Mouse (Mus musculus): ENCODE measurements around the gene Nabp2.

The Nabp2 gene

GRCm38 (mm10) chr10:128380565-128380964 lies 30.7 kb downstream of the Nabp2 start:
- DNase-seq, result peak; percentile 30 to 71

- DNase-seq, result no peak
Observed at GRCm38 (mm10) chr10:128379260-128379659, 32.0 kb downstream of the Nabp2 start.

GRCm38 (mm10) chr10:128378462-128378861 lies 32.8 kb downstream of the Nabp2 start:
- no peak for DNase-seq

- no peak for DNase-seq
Observed at GRCm38 (mm10) chr10:128377940-128378448, 33.3 kb downstream of the Nabp2 start.

- peak in 1 of 2 experiments; percentile 54 for DNase-seq
Observed at GRCm38 (mm10) chr10:128377222-128377939, 33.9 kb downstream of the Nabp2 start.

- peak; percentile 84 to 95 for DNase-seq
Observed at GRCm38 (mm10) chr10:128376455-128377211, 34.7 kb downstream of the Nabp2 start, which contains the start of gene Ankrd52. Gene Ankrd52 (plus strand): TSS chr10:128377115.

GRCm38 (mm10) chr10:128376099-128376454 lies 35.2 kb downstream of the Nabp2 start:
- no peak for DNase-seq

- DNase-seq, result peak in 1 of 2 experiments; percentile 27
Observed at GRCm38 (mm10) chr10:128374393-128374792, 36.9 kb downstream of the Nabp2 start.

- DNase-seq, result no peak
Observed at GRCm38 (mm10) chr10:128372989-128373748, 38.1 kb downstream of the Nabp2 start.

GRCm38 (mm10) chr10:128372142-128372541 lies 39.1 kb downstream of the Nabp2 start:
- DNase-seq, result no peak

GRCm38 (mm10) chr10:128370601-128371000 lies 40.7 kb downstream of the Nabp2 start:
- no peak for DNase-seq

GRCm38 (mm10) chr10:128370021-128370420 lies 41.3 kb downstream of the Nabp2 start:
- no peak for DNase-seq

GRCm38 (mm10) chr10:128369599-128369998 lies 41.7 kb downstream of the Nabp2 start:
- no peak for DNase-seq

- no peak for DNase-seq
Observed at GRCm38 (mm10) chr10:128369218-128369543, 42.1 kb downstream of the Nabp2 start.

- DNase-seq, result peak; percentile 94
Observed at GRCm38 (mm10) chr10:128368402-128369217, 42.7 kb downstream of the Nabp2 start, which contains the start of gene Coq10a. Gene Coq10a (minus strand): TSS chr10:128368997.

GRCm38 (mm10) chr10:128367899-128368401 lies 43.3 kb downstream of the Nabp2 start:
- DNase-seq, result peak; percentile 82 to 87

- DNase-seq, result peak; percentile 57 to 60
Observed at GRCm38 (mm10) chr10:128362568-128362967, 48.7 kb downstream of the Nabp2 start.

- DNase-seq, result no peak
Observed at GRCm38 (mm10) chr10:128361836-128362235, 49.5 kb downstream of the Nabp2 start.

- no peak for DNase-seq
Observed at GRCm38 (mm10) chr10:128359226-128359625, 52.1 kb downstream of the Nabp2 start.

GRCm38 (mm10) chr10:128358796-128359195 lies 52.5 kb downstream of the Nabp2 start:
- peak; percentile 70 to 81 for DNase-seq

All from kidney, postnatal 36 days (tissue).